Mouse (Mus musculus) embryonic facial prominence, embryonic 15.5 days (tissue): Measurements from ENCODE around the gene Tspan17. TPM values are rescaled to one million over a fixed set of nuclear protein-coding genes. Genes with fewer than 3 reads are reported as not detected.

ENCODE experiments used
- ATAC-seq: fragments of 200-750 bp; cut with Nextera tagmentation; 2 replicates; pipeline ENCODE4 v1.8.0; 2017; ENCODE audit warnings: low read depth, moderate TSS enrichment; ENCODE audit not compliant: insufficient number of reproducible peaks, low FRiP score, low TSS enrichment
- H3K27ac ChIP-seq: fragments of 300-500 bp; sonication (generic); replicated peaks from 2 replicates; pipeline ENCODE4 v1.5.1; 2015; ENCODE audit warnings: mild to moderate bottlenecking, inconsistent platforms
- H3K27me3 ChIP-seq: fragments of 300-500 bp; sonication (generic); 2 replicates; pipeline ENCODE4 v1.6.1; 2015; ENCODE audit warnings: inconsistent platforms
- H3K36me3 ChIP-seq: fragments of 300-500 bp; sonication (generic); 2 replicates; pipeline ENCODE4 v1.6.1; 2015; ENCODE audit warnings: mild to moderate bottlenecking, inconsistent platforms
- H3K4me1 ChIP-seq: fragments of 300-500 bp; sonication (generic); 2 replicates; pipeline ENCODE4 v1.6.1; 2015; ENCODE audit warnings: inconsistent platforms
- H3K4me2 ChIP-seq: fragments of 300-500 bp; sonication (generic); replicated peaks from 2 replicates; pipeline ENCODE4 v1.6.1; 2015; ENCODE audit warnings: mild to moderate bottlenecking, inconsistent platforms
- H3K4me3 ChIP-seq: fragments of 300-500 bp; sonication (generic); replicated peaks from 2 replicates; pipeline ENCODE4 v1.5.1; 2015; ENCODE audit warnings: mild to moderate bottlenecking, inconsistent platforms
- H3K9ac ChIP-seq: fragments of 300-500 bp; sonication (generic); 2 replicates; pipeline ENCODE4 v1.6.1; 2015; ENCODE audit warnings: inconsistent platforms
- H3K9me3 ChIP-seq: fragments of 300-500 bp; sonication (generic); replicated peaks from 2 replicates; pipeline ENCODE4 v1.6.1; 2016; ENCODE audit warnings: inconsistent platforms
- WGBS: fragments of 180-500 bp; shearing (Covaris S2); methylation state at CpG from one replicate; pipeline ENCODE4 v1.1.7; 2015; 5-methylcytosine and 5-hydroxymethylcytosine counted together
- polyA plus RNA-seq: library from polyadenylated mRNA; unstranded; fragments of >200 nt; fragmentation: Nextera tagmentation; extraction: Ambion mirVana; gene quantifications from 2 replicates; pipeline ENCODE4 v1.2.1, GENCODE M21; 2015

The Tspan17 gene
- polyA plus RNA-seq, 1 experiment from 2014 or later, result 9.2 TPM

- Histone ChIP-seq H3K27me3 (peaks cover 28% of the 10 kb centered on the region), H3K9ac (no peak overlapping the region), H3K9me3 (no peaks in the 10 kb centered on the region), H3K4me1 (peaks cover 14% of the 10 kb centered on the region), H3K4me2 (no peak overlapping the region), H3K4me3 (no peak overlapping the region), H3K36me3 (no peaks in the 10 kb centered on the region), H3K27ac (no peak overlapping the region)
- WGBS, result 69% methylated on average over 16 of the region's 16 CpGs
- ATAC-seq, result no peak
Measured at GRCm38 (mm10) chr13:54794002-54794577, 4.9 kb downstream of the Tspan17 start.

GRCm38 (mm10) chr13:54794843-54795242 is 5.7 kb downstream of the Tspan17 start:
- no peaks in the 10 kb centered on the region for H3K9me3 ChIP-seq
- ATAC-seq, result no peak
- 60% methylated on average over 5 of the region's 5 CpGs for WGBS
- peaks cover 28% of the 10 kb centered on the region for H3K27me3 ChIP-seq
- H3K27ac ChIP-seq, result no peak overlapping the region
- H3K4me2 ChIP-seq, result no peak overlapping the region
- peaks cover 7% of the 10 kb centered on the region for H3K4me1 ChIP-seq
- H3K4me3 ChIP-seq, result no peak overlapping the region
- H3K9ac ChIP-seq, result no peak overlapping the region
- no peaks in the 10 kb centered on the region for H3K36me3 ChIP-seq

GRCm38 (mm10) chr13:54797356-54797755 is 8.2 kb downstream of the Tspan17 start:
- H3K9ac ChIP-seq, result no peak overlapping the region
- 39% methylated on average over 4 of the region's 4 CpGs for WGBS
- no peak overlapping the region for H3K4me3 ChIP-seq
- no peaks in the 10 kb centered on the region for H3K9me3 ChIP-seq
- H3K36me3 ChIP-seq, result no peaks in the 10 kb centered on the region
- H3K27ac ChIP-seq, result no peak overlapping the region
- peaks cover 10% of the 10 kb centered on the region; the same call in 1 of the 2 replicates for H3K27me3 ChIP-seq
- ATAC-seq, result no peak
- H3K4me1 ChIP-seq, result no peaks in the 10 kb centered on the region
- H3K4me2 ChIP-seq, result no peak overlapping the region

GRCm38 (mm10) chr13:54797861-54798643 is 8.9 kb downstream of the Tspan17 start:
- WGBS, result 80% methylated on average over 16 of the region's 16 CpGs
- Histone ChIP-seq H3K27ac (no peak overlapping the region), H3K4me3 (no peak overlapping the region), H3K9ac (no peak overlapping the region), H3K9me3 (no peaks in the 10 kb centered on the region), H3K27me3 (peaks cover 10% of the 10 kb centered on the region; the same call in 1 of the 2 replicates), H3K4me1 (no peaks in the 10 kb centered on the region), H3K36me3 (no peaks in the 10 kb centered on the region), H3K4me2 (no peak overlapping the region)
- ATAC-seq, result no peak

GRCm38 (mm10) chr13:54798740-54799139 is 9.6 kb downstream of the Tspan17 start:
- whole genome bisulfite sequencing, result 75% methylated on average over 10 of the region's 10 CpGs
- peaks cover 10% of the 10 kb centered on the region; the same call in 1 of the 2 replicates for H3K27me3 ChIP-seq

GRCm38 (mm10) chr13:54799701-54800100 is 10.5 kb downstream of the Tspan17 start:
- peak overlapping the region; percentile 36 for H3K4me2 ChIP-seq
- no peaks in the 10 kb centered on the region for H3K4me1 ChIP-seq
- 21% methylated on average over 9 of the region's 9 CpGs for WGBS

More at GRCm38 (mm10) chr13:54798740-54799139, 9.6 kb downstream of the Tspan17 start:
- no peaks in the 10 kb centered on the region for H3K9me3 ChIP-seq
- no peak overlapping the region for H3K4me2 ChIP-seq
- H3K27ac ChIP-seq, result no peak overlapping the region
- no peaks in the 10 kb centered on the region for H3K36me3 ChIP-seq
- no peak overlapping the region for H3K9ac ChIP-seq
- no peak for ATAC-seq
- H3K4me1 ChIP-seq, result no peaks in the 10 kb centered on the region
- H3K4me3 ChIP-seq, result no peak overlapping the region

GRCm38 (mm10) chr13:54800206-54800605 is 11.0 kb downstream of the Tspan17 start:
- H3K27ac ChIP-seq, result no peak overlapping the region
- no peaks in the 10 kb centered on the region for H3K4me1 ChIP-seq
- peaks cover 16% of the 10 kb centered on the region for H3K27me3 ChIP-seq
- 41% methylated on average over 4 of the region's 4 CpGs for WGBS
- no peak overlapping the region for H3K9ac ChIP-seq
- H3K36me3 ChIP-seq, result no peaks in the 10 kb centered on the region
- ATAC-seq, result no peak
- H3K9me3 ChIP-seq, result no peaks in the 10 kb centered on the region
- 0 out of 2 replicates have a peak overlapping the region, but pooled peaks have one; percentile 36 for H3K4me2 ChIP-seq
- H3K4me3 ChIP-seq, result no peak overlapping the region

More at GRCm38 (mm10) chr13:54799701-54800100, 10.5 kb downstream of the Tspan17 start:
- no peaks in the 10 kb centered on the region for H3K9me3 ChIP-seq
- ATAC-seq, result no peak
- H3K27ac ChIP-seq, result no peak overlapping the region
- H3K27me3 ChIP-seq, result peaks cover 14% of the 10 kb centered on the region
- no peak overlapping the region for H3K9ac ChIP-seq
- no peak overlapping the region for H3K4me3 ChIP-seq
- H3K36me3 ChIP-seq, result no peaks in the 10 kb centered on the region

GRCm38 (mm10) chr13:54803010-54803409 is 13.8 kb downstream of the Tspan17 start:
- Histone ChIP-seq H3K36me3 (no peaks in the 10 kb centered on the region), H3K4me2 (no peak overlapping the region), H3K9ac (no peak overlapping the region), H3K27ac (no peak overlapping the region), H3K27me3 (peaks cover 27% of the 10 kb centered on the region), H3K4me1 (no peaks in the 10 kb centered on the region), H3K4me3 (no peak overlapping the region), H3K9me3 (no peaks in the 10 kb centered on the region)
- no peak for ATAC-seq
- 79% methylated on average over 6 of the region's 6 CpGs for WGBS

GRCm38 (mm10) chr13:54805134-54805838 is 16.1 kb downstream of the Tspan17 start:
- no peak for ATAC-seq
- 35% methylated on average over 21 of the region's 21 CpGs for WGBS
- no peak overlapping the region for H3K4me2 ChIP-seq
- no peak overlapping the region for H3K4me3 ChIP-seq
- no peak overlapping the region for H3K9ac ChIP-seq
- H3K27me3 ChIP-seq, result peaks cover 23% of the 10 kb centered on the region; the same call in 1 of the 2 replicates
- H3K9me3 ChIP-seq, result no peaks in the 10 kb centered on the region
- no peaks in the 10 kb centered on the region for H3K36me3 ChIP-seq
- H3K27ac ChIP-seq, result no peak overlapping the region
- no peaks in the 10 kb centered on the region for H3K4me1 ChIP-seq

- no peak overlapping the region for H3K9ac ChIP-seq
- H3K27me3 ChIP-seq, result peaks cover 23% of the 10 kb centered on the region; the same call in 1 of the 2 replicates
- H3K36me3 ChIP-seq, result no peaks in the 10 kb centered on the region
- ATAC-seq, result no peak
- no peak overlapping the region for H3K4me3 ChIP-seq
- 19% methylated on average over 13 of the region's 13 CpGs for WGBS
- no peak overlapping the region for H3K27ac ChIP-seq
- no peaks in the 10 kb centered on the region for H3K4me1 ChIP-seq
- H3K9me3 ChIP-seq, result no peaks in the 10 kb centered on the region
- no peak overlapping the region for H3K4me2 ChIP-seq
Measured at GRCm38 (mm10) chr13:54806434-54806976, 17.3 kb downstream of the Tspan17 start.

- no peak for ATAC-seq
- Histone ChIP-seq H3K4me1 (no peaks in the 10 kb centered on the region), H3K36me3 (no peaks in the 10 kb centered on the region), H3K27me3 (peaks cover 23% of the 10 kb centered on the region; the same call in 1 of the 2 replicates), H3K4me2 (no peak overlapping the region), H3K9me3 (no peaks in the 10 kb centered on the region), H3K27ac (no peak overlapping the region), H3K4me3 (no peak overlapping the region), H3K9ac (no peak overlapping the region)
- 57% methylated on average over 12 of the region's 12 CpGs for WGBS
Measured at GRCm38 (mm10) chr13:54808067-54808466, 18.9 kb downstream of the Tspan17 start.
